Mouse (Mus musculus) heart, embryonic 16.5 days (tissue): ENCODE results near the gene Vav3. TPM values are rescaled to one million over a fixed set of nuclear protein-coding genes. Genes with fewer than 3 reads are reported as not detected.

Source experiments
- ATAC-seq: fragments of 200-750 bp; cut with Nextera tagmentation; replicated peaks from 2 replicates; pipeline ENCODE4 v1.8.0; 2017; ENCODE audit warnings: moderate number of reproducible peaks; ENCODE audit not compliant: insufficient read depth, low FRiP score; ENCODE audit errors: extremely low read depth
- H3K27ac ChIP-seq: fragments of 300-500 bp; sonication (generic); 2 replicates; pipeline ENCODE4 v1.5.1; 2014; ENCODE audit warnings: mild to moderate bottlenecking, low read length, control low read depth, moderate library complexity
- H3K27me3 ChIP-seq: fragments of 300-500 bp; sonication (generic); 2 replicates; pipeline ENCODE4 v1.6.1; 2014; ENCODE audit warnings: low read length, mixed read lengths; ENCODE audit not compliant: control insufficient read depth, insufficient read depth
- H3K36me3 ChIP-seq: fragments of 300-500 bp; sonication (generic); 2 replicates; pipeline ENCODE4 v1.6.1; 2014; ENCODE audit not compliant: control insufficient read depth, insufficient read depth
- H3K4me1 ChIP-seq: fragments of 300-500 bp; sonication (generic); 2 replicates; pipeline ENCODE4 v1.6.1; 2014; ENCODE audit warnings: low read length, mixed read lengths; ENCODE audit not compliant: control insufficient read depth, insufficient read depth
- H3K4me2 ChIP-seq: fragments of 300-500 bp; sonication (generic); 2 replicates; pipeline ENCODE4 v1.6.1; 2014; ENCODE audit warnings: low read depth, mild to moderate bottlenecking, control low read depth, low read length
- H3K4me3 ChIP-seq: fragments of 300-500 bp; sonication (generic); 2 replicates; pipeline ENCODE4 v1.5.1; 2014; ENCODE audit warnings: mild to moderate bottlenecking, control low read depth, low read length
- H3K9ac ChIP-seq: fragments of 300-500 bp; sonication (generic); 2 replicates; pipeline ENCODE4 v1.6.1; 2014; ENCODE audit warnings: low read length, control low read depth
- H3K9me3 ChIP-seq: fragments of 300-500 bp; sonication (generic); replicated peaks from 2 replicates; pipeline ENCODE4 v1.6.1; 2016; ENCODE audit warnings: low read length; ENCODE audit not compliant: control insufficient read depth
- WGBS: fragments of 180-500 bp; shearing (Covaris S2); extraction: QIAGEN DNeasy Blood & Tissue Kit; methylation state at CpG from one replicate; pipeline ENCODE4 v1.1.7; 2014; 5-methylcytosine and 5-hydroxymethylcytosine counted together
- polyA plus RNA-seq: library from polyadenylated mRNA; unstranded; fragments of >200 nt; fragmentation: Nextera tagmentation; extraction: Ambion mirVana; gene quantifications from 2 replicates; pipeline ENCODE4 v1.2.1, GENCODE M21; 2015

The Vav3 gene
- polyA plus RNA-seq, 1 experiment from 2014 or later: 8.0 TPM

DNA sequence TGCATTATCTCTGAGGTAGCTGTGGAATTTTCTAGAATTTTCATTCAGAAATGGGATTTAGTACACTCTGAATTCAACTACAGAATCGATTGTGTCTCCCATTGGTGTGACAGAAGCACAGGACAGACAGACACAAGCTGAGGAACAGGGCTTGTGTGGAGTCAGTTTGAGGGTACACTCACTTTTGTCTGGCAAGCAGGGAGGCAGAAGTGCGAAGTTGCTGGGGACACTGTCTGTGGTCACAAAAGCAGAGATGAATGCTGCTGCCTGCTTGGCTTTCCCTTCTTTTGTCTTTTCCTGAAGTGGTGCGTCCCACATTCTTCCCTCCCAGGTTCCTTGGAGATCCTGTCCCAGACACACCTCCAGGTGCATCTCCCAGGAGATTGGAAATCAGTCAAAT, 28.6 kb upstream of the Vav3 start:
- Histone ChIP-seq H3K9ac (no peak overlapping the region), H3K4me1 (no peaks in the 10 kb centered on the region), H3K4me3 (no peak overlapping the region), H3K9me3 (no peaks in the 10 kb centered on the region), H3K4me2 (no peak overlapping the region), H3K27me3 (no peaks in the 10 kb centered on the region), H3K36me3 (no peaks in the 10 kb centered on the region), H3K27ac (no peak overlapping the region)
- WGBS: 83% methylated on average over 3 of the region's 3 CpGs
- ATAC-seq: no peak

DNA sequence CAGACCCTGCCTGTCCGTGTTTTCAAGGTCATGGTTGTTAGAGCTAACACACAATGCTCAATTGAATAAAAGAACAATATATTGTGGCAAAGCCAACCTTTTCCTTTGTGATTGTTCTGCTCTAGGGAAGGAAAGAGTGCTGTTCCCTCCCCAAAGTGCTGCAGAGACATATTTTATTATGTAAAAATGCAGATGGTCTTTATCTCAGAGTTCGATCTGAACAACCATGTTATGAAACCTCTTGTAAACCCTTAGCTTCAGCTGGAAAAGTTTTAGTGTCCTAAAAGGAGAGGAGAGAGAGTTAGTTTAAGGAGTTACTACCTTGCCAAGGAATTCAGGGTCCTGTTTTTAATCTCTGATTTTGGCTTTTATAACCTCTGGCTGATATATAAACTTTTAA, 27.0 kb upstream of the Vav3 start:
- no peak overlapping the region for H3K4me3 ChIP-seq
- H3K9me3 ChIP-seq: no peaks in the 10 kb centered on the region
- 65% methylated on average over 2 of the region's 2 CpGs for WGBS
- no peak overlapping the region for H3K27ac ChIP-seq
- no peak overlapping the region for H3K9ac ChIP-seq
- no peak for ATAC-seq
- no peak overlapping the region for H3K4me2 ChIP-seq
- no peaks in the 10 kb centered on the region for H3K27me3 ChIP-seq
- H3K4me1 ChIP-seq: no peaks in the 10 kb centered on the region
- no peaks in the 10 kb centered on the region for H3K36me3 ChIP-seq

DNA sequence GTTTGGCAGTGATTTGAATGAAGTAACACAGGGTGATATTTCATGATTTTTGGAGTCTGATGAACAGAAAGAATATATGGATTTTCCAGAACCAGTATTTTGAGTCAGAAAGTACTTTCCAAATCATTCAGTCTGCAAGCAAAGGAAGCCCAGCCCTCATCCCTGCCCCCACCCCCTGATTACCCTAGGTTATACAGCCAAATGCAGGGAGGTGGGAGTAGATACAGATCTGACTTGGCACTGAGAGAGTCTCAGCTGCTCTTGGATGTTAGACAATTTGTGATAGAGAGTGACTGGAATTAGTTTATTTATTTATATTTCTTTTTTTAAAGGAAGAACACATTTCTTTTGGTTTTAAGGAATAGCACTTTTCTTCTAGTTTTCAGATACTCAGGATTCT, 18.2 kb upstream of the Vav3 start:
- no peak for ATAC-seq
- Histone ChIP-seq H3K9me3 (no peaks in the 10 kb centered on the region), H3K4me1 (no peaks in the 10 kb centered on the region), H3K9ac (no peak overlapping the region), H3K27me3 (no peaks in the 10 kb centered on the region), H3K4me3 (no peak overlapping the region), H3K27ac (no peak overlapping the region), H3K4me2 (no peak overlapping the region), H3K36me3 (no peaks in the 10 kb centered on the region)

DNA sequence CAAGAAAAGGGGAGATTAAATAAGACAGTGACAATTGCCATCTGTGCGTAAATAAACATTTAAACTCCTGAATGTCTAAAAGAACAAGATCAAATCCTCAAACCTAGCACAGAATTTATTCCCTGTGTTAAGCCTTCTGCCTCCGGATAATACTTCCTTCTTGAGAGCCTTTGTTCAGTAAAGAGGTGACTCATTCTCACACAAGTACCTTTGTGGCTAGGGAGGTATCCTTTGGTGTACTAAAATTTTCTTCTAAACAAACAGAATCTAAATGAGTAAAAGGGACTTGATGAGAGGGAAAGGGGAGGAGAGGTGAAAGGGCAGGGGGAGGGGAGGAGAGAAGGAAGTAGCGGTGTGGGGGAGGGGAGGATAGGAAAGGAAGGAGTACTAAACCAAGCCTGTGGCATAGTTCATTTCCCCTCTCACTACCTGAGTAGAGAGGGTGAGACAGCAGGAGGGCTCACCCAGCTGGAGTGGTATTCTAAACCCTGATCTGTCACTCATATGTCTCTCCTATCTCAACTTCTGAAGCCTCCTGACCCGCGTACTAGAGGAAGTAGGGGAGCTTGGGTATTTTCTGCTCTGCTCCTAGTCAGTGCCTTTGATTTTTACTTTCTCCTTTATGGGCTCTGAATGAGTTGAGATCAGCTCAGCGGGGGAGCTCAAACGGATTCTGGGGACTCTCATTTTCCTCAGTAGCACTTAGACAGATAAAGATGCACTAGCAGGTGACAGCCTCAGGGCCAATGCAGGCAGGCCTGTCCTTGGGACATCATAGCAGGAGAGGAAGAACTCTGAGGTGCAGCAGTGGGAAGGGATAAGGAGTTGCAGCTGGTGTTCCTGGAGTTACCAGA, 16.8 kb upstream of the Vav3 start:
- Histone ChIP-seq H3K4me3 (no peak overlapping the region), H3K4me1 (no peaks in the 10 kb centered on the region), H3K27ac (no peak overlapping the region), H3K9ac (no peak overlapping the region), H3K36me3 (no peaks in the 10 kb centered on the region), H3K27me3 (no peaks in the 10 kb centered on the region), H3K4me2 (no peak overlapping the region), H3K9me3 (no peaks in the 10 kb centered on the region)
- 50% methylated on average over 7 of the region's 7 CpGs for WGBS
- ATAC-seq: peak; percentile 67; the same call in 1 of the 2 replicates

- Histone ChIP-seq H3K9me3 (0 out of 2 replicates have a peak, but pooled peaks cover 2% of the 10 kb centered on the region), H3K4me3 (no peak overlapping the region), H3K9ac (no peak overlapping the region), H3K4me2 (no peak overlapping the region), H3K27me3 (no peaks in the 10 kb centered on the region), H3K4me1 (no peaks in the 10 kb centered on the region), H3K36me3 (no peaks in the 10 kb centered on the region), H3K27ac (no peak overlapping the region)
- WGBS: 64% methylated on average over 3 of the region's 3 CpGs
- no peak for ATAC-seq
Measured at GRCm38 (mm10) chr3:109327128-109327527, 13.3 kb upstream of the Vav3 start.

DNA sequence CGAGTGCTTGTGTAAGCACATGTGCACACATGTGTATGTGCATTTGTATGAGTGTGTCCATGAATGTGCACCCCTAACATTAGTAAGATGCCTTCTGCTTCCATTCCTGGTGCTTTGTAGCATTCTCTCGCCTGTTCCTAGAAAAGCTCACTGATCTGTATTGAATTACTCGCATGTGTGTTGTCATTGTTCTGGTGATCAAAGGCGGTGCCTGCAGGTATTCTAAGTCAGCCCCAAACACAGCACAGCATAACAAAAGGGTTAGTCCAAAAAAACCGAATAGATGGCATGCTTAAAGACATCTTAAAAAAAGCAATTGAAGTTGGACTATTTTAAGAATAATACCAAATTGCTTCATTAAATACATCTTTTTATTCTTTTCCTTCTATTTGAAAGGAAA, 7.7 kb upstream of the Vav3 start:
- no peak overlapping the region for H3K9ac ChIP-seq
- H3K9me3 ChIP-seq: 0 out of 2 replicates have a peak, but pooled peaks cover 2% of the 10 kb centered on the region
- H3K27ac ChIP-seq: no peak overlapping the region
- H3K4me1 ChIP-seq: no peaks in the 10 kb centered on the region
- 75% methylated on average over 5 of the region's 5 CpGs for WGBS
- H3K27me3 ChIP-seq: no peaks in the 10 kb centered on the region
- no peak for ATAC-seq
- no peaks in the 10 kb centered on the region for H3K36me3 ChIP-seq
- H3K4me2 ChIP-seq: no peak overlapping the region
- H3K4me3 ChIP-seq: no peak overlapping the region

DNA sequence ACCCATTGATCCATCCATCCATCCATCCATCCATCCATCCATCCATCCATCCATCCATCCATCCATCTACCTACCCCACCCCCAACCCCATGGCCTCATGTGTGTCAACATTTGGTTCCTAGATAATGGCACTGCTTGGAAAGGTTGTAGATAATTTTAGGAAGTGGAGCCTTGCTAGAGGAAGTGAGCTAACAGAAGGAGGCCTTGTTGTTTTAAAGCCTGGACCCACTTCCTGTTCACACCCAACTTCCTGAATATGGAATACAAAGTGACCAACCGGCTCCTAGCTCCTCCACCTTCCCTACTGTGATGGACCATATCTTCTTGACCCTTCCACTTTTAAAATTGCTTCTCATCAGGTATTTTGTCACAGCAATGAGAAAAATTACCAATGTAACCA, 5.0 kb upstream of the Vav3 start:
- Histone ChIP-seq H3K9ac (no peak overlapping the region), H3K9me3 (no peaks in the 10 kb centered on the region), H3K36me3 (no peaks in the 10 kb centered on the region), H3K4me3 (no peak overlapping the region), H3K27ac (no peak overlapping the region), H3K27me3 (no peaks in the 10 kb centered on the region), H3K4me1 (no peaks in the 10 kb centered on the region; the same call in 1 of the 2 replicates), H3K4me2 (no peak overlapping the region)
- ATAC-seq: no peak
- 55% methylated on average over 1 of the region's 1 CpGs for WGBS

DNA sequence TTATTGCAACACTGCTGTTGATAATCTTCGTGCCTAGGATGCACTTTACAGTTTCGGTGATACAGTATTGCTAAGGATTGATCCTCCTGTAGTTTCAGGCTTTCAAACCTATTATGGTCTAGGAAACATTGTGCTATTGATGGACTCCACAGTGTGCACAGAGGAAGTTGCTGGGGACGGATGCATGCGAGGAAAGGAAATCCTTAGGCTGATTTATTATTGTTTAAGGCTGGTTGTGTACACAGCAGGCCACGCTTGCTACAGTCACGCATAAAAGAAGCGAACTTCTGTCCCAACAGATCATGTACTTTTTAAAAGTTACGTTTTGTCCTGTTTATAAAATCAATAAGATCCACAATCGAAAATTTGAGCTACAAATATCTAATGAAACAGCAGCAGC, 1.2 kb upstream of the Vav3 start:
- ATAC-seq: no peak
- Histone ChIP-seq H3K9me3 (no peaks in the 10 kb centered on the region), H3K4me3 (no peak overlapping the region), H3K4me1 (peaks cover 2% of the 10 kb centered on the region), H3K27me3 (no peaks in the 10 kb centered on the region), H3K9ac (no peak overlapping the region; the same call in 1 of the 2 replicates), H3K4me2 (no peak overlapping the region), H3K36me3 (no peaks in the 10 kb centered on the region), H3K27ac (peak overlapping the region; percentile 90; the same call in 1 of the 2 replicates)
- 62% methylated on average over 9 of the region's 9 CpGs for WGBS

GRCm38 (mm10) chr3:109339941-109340273, 546 bp upstream of the Vav3 start:
- peak; percentile 4; the same call in 1 of the 2 replicates for ATAC-seq
- H3K4me1 ChIP-seq: peaks cover 2% of the 10 kb centered on the region
- WGBS: 0% methylated on average over 9 of the region's 9 CpGs

More at GRCm38 (mm10) chr3:109339941-109340273, 546 bp upstream of the Vav3 start:
- peak overlapping the region; percentile 82 for H3K4me3 ChIP-seq
- H3K27ac ChIP-seq: peak overlapping the region; percentile 90
- no peaks in the 10 kb centered on the region for H3K36me3 ChIP-seq
- peak overlapping the region; percentile 94 for H3K4me2 ChIP-seq
- H3K27me3 ChIP-seq: no peaks in the 10 kb centered on the region
- no peaks in the 10 kb centered on the region for H3K9me3 ChIP-seq
- H3K9ac ChIP-seq: peak overlapping the region; percentile 84
